Comparison of ENCODE assay signal across 1 mouse cellular context in genomic region chr4:46186466-46186865, GRCm38 (mm10).
TF ChIP-seq lines count a peak whose summit lies in the region.

No protein-coding gene starts in this region.

TF ChIP-seq in CH12.LX, 34 proteins besides CTCF, POLR2A, EP300 and RAD21:
- TF ChIP-seq KAT2A (IDR thresholded peaks at IDR 0.05; ENCODE audit: insufficient replicate concordance, low read length): no peak
- TF ChIP-seq NELFE (IDR thresholded peaks at IDR 0.05; ENCODE audit: low read depth, low read length): no peak
- no peak for TF ChIP-seq TCF12 (IDR thresholded peaks at IDR 0.05; ENCODE audit: low read depth, low read length)
- TF ChIP-seq UBTF (IDR thresholded peaks at IDR 0.05; ENCODE audit: low read depth, low read length): no peak
- no peak for TF ChIP-seq HCFC1 (IDR thresholded peaks at IDR 0.05; ENCODE audit: low read depth, low read length)
- TF ChIP-seq ZMIZ1 (IDR thresholded peaks at IDR 0.05; ENCODE audit: low read depth, low read length): no peak
- TF ChIP-seq JUN (IDR thresholded peaks at IDR 0.05; ENCODE audit: insufficient read depth, low read depth, low read length): no peak
- no peak for TF ChIP-seq ETS1 (conservative IDR thresholded peaks at IDR 0.05; ENCODE audit: low read depth, low read length)
- no peak for TF ChIP-seq PAX5 (IDR thresholded peaks at IDR 0.05; ENCODE audit: low read length)
- no peak for TF ChIP-seq MXI1 (IDR thresholded peaks at IDR 0.05; ENCODE audit: low read depth, low read length)
- TF ChIP-seq ZC3H11A (IDR thresholded peaks at IDR 0.05; ENCODE audit: low read depth, low read length): no peak
